Mouse (Mus musculus): ENCODE measurements around the gene Mpv17l.

Mpv17l gene

GRCm38 (mm10) chr16:13927456-13928075 is 24.6 kb downstream of the Mpv17l start:
- DNase-seq (ENCODE audit: low read depth, low spot score): no peak

GRCm38 (mm10) chr16:13940139-13940846 is 37.3 kb downstream of the Mpv17l start:
- DNase-seq (ENCODE audit: low read depth, low spot score): peak; percentile 96

- DNase-seq (ENCODE audit: low read depth, low spot score): no peak
These were observed 38.0 kb downstream of the Mpv17l start for GRCm38 (mm10) chr16:13940847-13941395.

GRCm38 (mm10) chr16:13944178-13944577 is 41.2 kb downstream of the Mpv17l start:
- DNase-seq (ENCODE audit: low read depth, low spot score): no peak

GRCm38 (mm10) chr16:13944752-13945151 is 41.8 kb downstream of the Mpv17l start:
- no peak for DNase-seq (ENCODE audit: low read depth, low spot score)

GRCm38 (mm10) chr16:13945153-13945552 is 42.2 kb downstream of the Mpv17l start:
- no peak for DNase-seq (ENCODE audit: low read depth, low spot score)

- no peak for DNase-seq (ENCODE audit: low read depth, low spot score)
These were observed 43.3 kb downstream of the Mpv17l start for GRCm38 (mm10) chr16:13946306-13946705.

GRCm38 (mm10) chr16:13951245-13951644 is 48.3 kb downstream of the Mpv17l start:
- DNase-seq (ENCODE audit: low read depth, low spot score): peak; percentile 95

- no peak for DNase-seq (ENCODE audit: low read depth, low spot score)
These were observed 59.1 kb downstream of the Mpv17l start for GRCm38 (mm10) chr16:13962053-13962452.

- DNase-seq (ENCODE audit: low read depth, low spot score): no peak
These were observed 66.1 kb downstream of the Mpv17l start for GRCm38 (mm10) chr16:13969096-13969495.

- peak; percentile 92 for DNase-seq (ENCODE audit: low read depth, low spot score)
These were observed 69.1 kb downstream of the Mpv17l start for GRCm38 (mm10) chr16:13972051-13972450.

- peak; percentile 87 for DNase-seq (ENCODE audit: low read depth, low spot score)
These were observed 73.5 kb downstream of the Mpv17l start for GRCm38 (mm10) chr16:13976358-13976896.

- DNase-seq (ENCODE audit: low read depth, low spot score): peak; percentile 94
These were observed 74.1 kb downstream of the Mpv17l start for GRCm38 (mm10) chr16:13977026-13977425.

- peak; percentile 91 for DNase-seq (ENCODE audit: low read depth, low spot score)
These were observed 78.8 kb downstream of the Mpv17l start for GRCm38 (mm10) chr16:13981726-13982125.

- peak; percentile 63 for DNase-seq (ENCODE audit: low read depth, low spot score)
These were observed 80.2 kb downstream of the Mpv17l start for GRCm38 (mm10) chr16:13983161-13983560.

- DNase-seq (ENCODE audit: low read depth, low spot score): no peak
These were observed 83.2 kb downstream of the Mpv17l start for GRCm38 (mm10) chr16:13986197-13986573.

- DNase-seq (ENCODE audit: low read depth, low spot score): peak; percentile 99
These were observed 83.9 kb downstream of the Mpv17l start, which contains the start of the genes 2900011O08Rik and Ifitm7 for GRCm38 (mm10) chr16:13986574-13987478. Gene 2900011O08Rik (plus strand): TSS chr16:13986604. Gene Ifitm7 (minus strand): TSS chr16:13986888.

- no peak for DNase-seq (ENCODE audit: low read depth, low spot score)
These were observed 89.7 kb downstream of the Mpv17l start for GRCm38 (mm10) chr16:13992518-13993248.

- DNase-seq (ENCODE audit: low read depth, low spot score): no peak
These were observed 91.1 kb downstream of the Mpv17l start for GRCm38 (mm10) chr16:13994076-13994475.

- DNase-seq (ENCODE audit: low read depth, low spot score): no peak
These were observed 91.5 kb downstream of the Mpv17l start for GRCm38 (mm10) chr16:13994502-13994901.

All from R1 (cell line).